Mouse (Mus musculus) gastrocnemius, adult 2 months (tissue): ENCODE results near the gene Gstz1. TPM values are rescaled to one million over a fixed set of nuclear protein-coding genes. Genes with fewer than 3 reads are reported as not detected.
"Not testable (repeated sequence)": the region's sequence is repeated elsewhere in the genome, so short reads cannot be mapped to it uniquely, and the experiment has no call there.

ENCODE experiments used
- DNase-seq: peaks from one replicate; pipeline ENCODE4 v3.0.0; 2022
- H3K27ac ChIP-seq: fragments of 200-600 bp; 2 replicates; pipeline ENCODE4 v1.8.1; 2022; ENCODE audit warnings: mild to moderate bottlenecking
- H3K4me3 ChIP-seq: fragments of 200-600 bp; 2 replicates; pipeline ENCODE4 v1.8.1; 2022; ENCODE audit warnings: mild to moderate bottlenecking, moderate library complexity
- CTCF ChIP-seq: fragments of 200-600 bp; IDR thresholded peaks from 2 replicates; pipeline ENCODE4 v1.8.1; 2022; ENCODE audit warnings: antibody characterized with exemption, mild to moderate bottlenecking, moderate library complexity
- intact Hi-C: fragments of 180-260 bp; cut with DNase I; formaldehyde crosslinking; loops from one replicate; pipeline ENCODE4 v1.15.1; 2025
- total RNA-seq, 2 experiments: library from RNA; stranded (reverse); gene quantifications; 2 replicates each; pipeline ENCODE4 v1.2.3; 2021

Gstz1 gene
- total RNA-seq, 2 experiments from 2014 or later, result 33.1 to 40.2 TPM

DNA sequence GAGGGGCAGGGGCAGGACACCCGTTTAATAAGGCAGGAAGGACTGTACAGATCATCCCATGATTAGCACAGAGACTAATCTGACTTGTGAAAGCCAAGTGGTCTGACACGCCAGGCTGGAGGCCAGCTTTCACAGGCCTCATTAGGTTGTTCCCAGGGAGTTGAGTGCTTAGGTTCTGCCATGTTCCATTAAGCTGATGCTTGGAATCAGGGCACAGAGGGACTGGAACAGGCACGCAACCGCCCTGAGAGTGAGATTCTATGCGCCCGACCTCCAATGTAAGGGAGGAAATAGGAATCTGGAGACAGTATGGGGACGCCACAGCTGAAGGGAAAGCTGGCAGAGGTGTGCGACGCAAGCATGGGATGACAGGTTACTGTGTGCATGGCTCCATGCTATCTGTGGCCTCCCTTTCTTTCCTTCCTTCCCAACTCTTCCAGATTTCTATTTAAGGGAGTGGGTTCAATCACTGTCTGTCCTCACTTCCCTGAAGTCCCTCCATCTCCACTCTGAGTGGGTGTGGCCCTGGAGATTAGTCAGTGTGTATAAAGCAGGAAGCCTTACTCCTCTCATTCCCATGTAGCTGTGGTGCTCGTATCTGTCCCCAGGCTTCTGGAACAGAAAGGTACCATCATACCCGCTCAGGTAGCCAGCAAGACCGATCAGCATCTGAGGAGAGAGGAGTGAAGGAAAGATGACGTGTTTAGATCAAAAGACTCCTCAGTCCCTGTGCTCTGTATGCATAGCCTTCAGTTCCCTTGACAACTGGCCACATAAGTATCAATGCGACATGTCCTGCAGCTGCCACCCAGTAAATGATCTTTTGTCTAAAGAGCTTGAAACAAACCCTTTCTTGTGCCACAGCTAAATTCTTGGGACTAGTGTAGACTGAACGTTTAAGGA is 9.3 kb upstream of the Gstz1 start:
- H3K27ac ChIP-seq, result no peak overlapping the region

DNA sequence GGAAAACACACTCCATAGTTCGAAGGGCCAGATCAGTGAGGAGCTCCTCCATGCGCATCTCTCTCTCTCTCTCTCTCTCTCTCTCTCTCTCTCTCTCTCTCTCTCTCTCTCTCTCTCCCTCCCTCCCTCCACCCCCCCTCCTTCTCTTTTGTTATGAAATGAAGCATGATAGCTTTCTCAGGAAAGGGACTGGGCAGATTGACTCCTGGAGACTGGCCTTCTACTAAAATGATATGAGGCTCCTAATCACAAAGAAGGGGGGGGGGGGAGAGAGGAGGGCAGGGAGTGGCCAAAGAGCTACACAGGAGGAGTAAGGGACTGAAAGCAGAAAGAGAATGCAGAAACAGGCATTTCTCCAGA is 8.6 kb upstream of the Gstz1 start:
- TF ChIP-seq CTCF, result no peak
- DNase-seq, result no peak

More for the DNA sequence above, 9.3 kb upstream of the Gstz1 start:
- intact Hi-C loops, result loop anchor here (10.0 kb wide), 1 partner anchor 197 kb away; no protein-coding TSS in a partner anchor
- no peak for TF ChIP-seq CTCF
- DNase-seq, result no peak
- H3K4me3 ChIP-seq, result no peak overlapping the region

DNA sequence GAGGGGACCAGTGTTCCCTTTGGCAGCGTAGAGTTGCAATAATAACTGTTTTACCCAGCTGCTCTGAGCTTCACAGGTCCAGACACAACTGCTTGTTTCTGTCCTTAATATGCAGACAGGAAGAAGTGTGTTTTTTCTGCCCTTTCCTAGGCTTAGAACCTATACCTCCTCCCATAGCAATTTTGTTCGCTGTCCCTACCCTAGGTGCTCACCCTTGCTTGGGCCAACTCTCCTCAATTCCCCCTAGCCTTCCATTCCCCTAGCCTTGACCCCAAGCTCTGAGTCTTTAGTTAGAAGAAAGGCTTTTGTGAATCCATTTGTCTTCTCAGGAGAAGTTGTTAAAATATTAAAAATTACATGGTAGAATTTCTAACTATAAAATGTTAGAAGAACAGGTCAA is 8.2 kb upstream of the Gstz1 start:
- DNase-seq, result no peak
- no peak for TF ChIP-seq CTCF
- intact Hi-C loops, result loop anchor here (10.0 kb wide), 1 partner anchor 196 kb away; no protein-coding TSS in a partner anchor
- no peak overlapping the region for H3K4me3 ChIP-seq
- no peak overlapping the region for H3K27ac ChIP-seq

More for the DNA sequence above, 8.6 kb upstream of the Gstz1 start:
- H3K4me3 ChIP-seq, result no peak overlapping the region
- no peak overlapping the region for H3K27ac ChIP-seq
- intact Hi-C loops, result loop anchor here (10.0 kb wide), 1 partner anchor 196 kb away; no protein-coding TSS in a partner anchor

DNA sequence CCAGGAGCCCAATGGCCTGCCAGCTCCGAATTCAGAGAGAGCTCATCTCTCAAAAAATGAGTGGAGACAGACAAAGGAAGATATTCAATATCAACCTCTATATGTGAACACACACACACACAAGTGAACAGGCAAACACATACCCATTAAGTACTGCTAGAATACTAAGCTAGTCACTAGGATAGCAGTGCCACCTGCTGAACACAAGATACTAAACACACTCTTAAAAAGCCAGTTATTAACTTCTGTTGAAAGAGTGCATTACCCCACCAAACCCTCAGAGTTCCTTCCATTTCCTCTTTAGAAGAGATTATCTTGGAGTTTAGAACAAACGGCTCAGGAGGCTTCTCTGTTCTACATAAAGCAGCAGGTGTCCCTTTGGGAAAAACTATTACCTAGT is 4.8 kb upstream of the Gstz1 start:
- DNase-seq, result no peak
- intact Hi-C loops, result no loop called here
- Histone ChIP-seq H3K4me3 (no peak overlapping the region), H3K27ac (no peak overlapping the region)
- TF ChIP-seq CTCF, result no peak

DNA sequence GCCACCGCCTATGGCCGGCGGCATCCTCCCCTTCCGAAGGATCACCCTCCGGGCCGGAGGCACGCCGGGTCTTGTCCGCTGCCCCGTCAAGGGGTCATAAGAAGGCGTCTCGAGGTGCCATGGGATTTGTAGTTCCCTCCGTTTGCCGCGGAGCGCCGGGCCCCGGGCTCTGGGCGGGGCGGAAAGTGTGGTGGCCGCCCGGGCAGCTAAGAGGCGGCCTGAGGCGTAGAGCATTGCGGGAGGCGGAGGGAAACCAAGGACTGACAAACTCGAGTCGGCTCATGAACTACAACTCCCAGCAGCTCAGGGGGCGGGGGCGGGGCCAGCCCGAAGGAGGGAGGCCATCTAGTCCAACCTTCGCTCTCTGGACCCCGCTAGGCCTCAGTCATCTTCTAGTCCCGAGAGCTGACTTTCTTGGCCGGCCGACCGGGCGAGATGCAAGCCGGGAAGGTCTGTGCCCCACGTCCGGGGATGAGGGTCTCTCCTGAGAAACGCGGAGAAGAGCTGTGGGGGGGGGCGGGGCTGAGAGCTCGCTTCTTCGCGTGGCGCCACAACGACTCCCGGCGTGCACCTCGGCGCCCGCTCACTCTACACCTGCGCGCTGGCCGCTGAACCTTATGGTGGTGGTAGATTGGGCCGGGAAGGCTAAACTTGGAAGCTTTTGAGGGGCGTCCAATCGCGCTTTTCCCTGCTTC is 577 bp downstream of the Gstz1 start, which contains the start of gene Pomt2:
TSS of gene Pomt2 (minus strand) at position 574 of the 695 bp plus-strand sequence.
- intact Hi-C loops, result loop anchor here (2.0 kb wide), 1 partner anchor 119 kb away; the partner anchor contains the start of genes Ahsa1 and Vipas39
- Histone ChIP-seq H3K27ac (peak within 1 kb of the TSS; percentile 91), H3K4me3 (peak within 1 kb of the TSS; percentile 100)
- DNase-seq, result peak; percentile 96
- no peak; the same call in 1 of the 2 replicates for TF ChIP-seq CTCF

DNA sequence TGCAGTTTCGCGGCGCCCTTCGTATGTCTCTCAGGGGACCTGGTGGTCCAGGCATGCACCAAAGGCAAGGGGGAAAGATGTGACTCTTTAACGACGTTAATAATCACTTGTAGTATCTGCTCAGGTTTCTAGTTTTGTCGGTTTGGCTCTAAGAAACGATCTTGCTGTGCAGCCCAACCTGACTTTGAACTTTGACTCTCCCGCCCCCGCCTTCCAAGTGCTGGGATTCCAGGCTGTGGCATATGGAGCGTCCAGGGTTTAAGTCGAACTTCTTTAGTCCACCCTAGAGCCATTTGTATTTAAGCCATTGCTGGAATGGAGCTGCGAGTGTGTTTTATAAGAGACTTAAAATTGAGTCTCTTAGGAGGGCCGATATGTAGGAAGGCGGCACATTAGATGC is 1.2 kb downstream of the Gstz1 start:
- TF ChIP-seq CTCF, result no peak
- intact Hi-C loops, result no loop called here
- peak overlapping the region; percentile 91 for H3K27ac ChIP-seq
- H3K4me3 ChIP-seq, result peak overlapping the region; percentile 100
- DNase-seq, result no peak

DNA sequence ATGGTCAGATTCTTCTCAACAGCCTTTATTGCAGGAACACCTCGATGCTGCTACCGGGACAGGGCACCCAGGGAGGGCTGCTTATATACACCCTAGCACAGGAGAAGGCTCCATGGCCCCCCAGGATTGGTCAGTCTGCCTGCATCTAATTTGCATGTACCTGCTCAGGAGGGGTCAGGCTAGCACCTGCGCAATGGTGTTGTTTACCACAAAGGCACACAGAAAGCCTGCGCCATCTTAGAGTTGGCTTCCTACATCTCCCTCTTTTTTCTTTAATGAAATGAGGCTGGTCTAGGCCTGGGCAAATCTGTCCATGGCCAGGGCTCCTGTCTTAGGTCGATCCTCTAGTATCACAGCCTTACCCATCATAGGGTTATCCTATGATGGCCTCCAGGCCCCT is 2.5 kb downstream of the Gstz1 start:
- Histone ChIP-seq H3K4me3 (no peak overlapping the region), H3K27ac (no peak overlapping the region)
- intact Hi-C loops, result no loop called here
- DNase-seq, result no peak
- no peak for TF ChIP-seq CTCF

DNA sequence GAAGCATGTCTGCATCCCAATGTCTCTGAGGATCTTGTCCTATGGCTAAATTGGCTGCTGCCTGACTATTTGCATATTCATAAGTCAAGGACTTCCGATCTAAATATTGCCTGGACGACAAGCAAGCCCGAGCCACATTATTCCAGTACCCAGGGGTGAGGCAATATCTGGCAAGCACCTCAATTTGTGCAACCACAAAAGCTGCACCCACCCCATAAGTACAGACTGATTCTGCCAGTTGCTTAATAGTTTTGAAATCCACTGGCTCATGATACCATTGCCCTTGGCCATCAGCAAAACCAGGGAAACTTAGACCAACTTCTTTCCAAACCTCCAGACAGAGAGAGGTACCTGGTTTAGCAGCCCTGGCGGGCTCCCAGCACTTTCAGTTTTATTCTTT is 7.5 kb downstream of the Gstz1 start:
- intact Hi-C loops, DNase-seq, H3K27ac ChIP-seq, H3K4me3 ChIP-seq: not testable (repeated sequence)

DNA sequence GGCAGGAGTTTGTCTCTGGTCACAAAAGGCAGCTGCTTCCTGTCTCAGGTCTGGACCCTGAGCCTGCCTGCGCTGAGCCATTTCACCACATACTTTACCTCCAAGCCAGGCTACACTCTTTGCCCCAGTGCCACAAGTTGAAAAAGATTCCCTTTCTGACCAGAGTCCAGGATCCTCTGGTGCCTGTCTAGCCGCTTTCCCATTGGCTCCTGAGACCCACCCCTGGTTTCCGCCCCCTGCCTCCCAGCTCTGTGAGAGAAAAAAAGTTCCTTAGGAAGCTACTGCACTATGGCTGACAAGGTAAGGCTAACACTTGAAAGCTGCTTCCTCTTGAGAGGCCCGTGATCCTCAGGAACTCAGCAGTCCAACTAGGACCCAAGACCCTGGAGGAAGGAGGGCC is 10.4 kb downstream of the Gstz1 start:
- no peak for DNase-seq
- TF ChIP-seq CTCF, result no peak
- intact Hi-C loops, result no loop called here
- Histone ChIP-seq H3K27ac (no peak overlapping the region), H3K4me3 (no peak overlapping the region)

DNA sequence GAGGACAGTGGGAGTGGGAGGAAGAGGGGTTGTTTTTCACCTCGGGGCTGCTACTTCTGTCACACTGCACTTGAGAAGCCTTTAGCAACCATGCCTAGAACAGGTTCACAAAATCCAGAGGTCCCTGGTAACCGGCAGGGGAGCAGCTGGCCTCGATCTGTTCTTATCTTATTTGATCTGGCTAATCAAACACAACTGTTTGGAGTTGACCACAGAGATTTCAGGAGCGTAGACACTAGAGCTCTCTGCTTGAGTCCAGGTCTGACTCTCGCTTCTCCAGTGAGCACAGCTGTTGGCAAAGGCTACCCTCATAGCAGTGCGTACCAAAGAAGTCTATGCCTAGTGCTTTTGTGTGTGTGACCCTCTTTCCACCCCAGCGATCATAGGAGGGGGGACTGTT is 11.1 kb downstream of the Gstz1 start:
- Histone ChIP-seq H3K27ac (no peak overlapping the region), H3K4me3 (no peak overlapping the region)
- DNase-seq, result no peak
- no peak for TF ChIP-seq CTCF
- intact Hi-C loops, result no loop called here

DNA sequence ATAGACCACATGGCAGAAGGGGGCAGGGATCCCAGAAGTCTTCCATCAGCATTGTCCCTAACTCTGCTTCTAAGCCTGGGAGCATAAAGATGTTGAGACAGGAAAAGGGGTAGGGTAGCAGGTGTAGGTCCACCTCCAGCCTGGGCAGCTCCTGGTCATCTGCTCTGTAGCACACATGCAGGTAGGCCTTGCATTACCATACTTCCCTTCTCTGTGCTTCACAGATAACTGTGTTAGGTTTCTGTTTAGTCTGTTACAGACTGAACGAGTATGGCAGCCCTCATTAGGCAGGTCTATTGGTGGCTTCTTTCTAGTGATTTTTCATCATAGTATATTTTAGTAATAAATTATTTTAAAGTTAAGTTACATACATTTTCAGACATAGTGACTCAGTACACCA is 13.3 kb downstream of the Gstz1 start:
- Histone ChIP-seq H3K27ac (no peak overlapping the region), H3K4me3 (no peak overlapping the region)
- intact Hi-C loops, result no loop called here
- DNase-seq, result no peak
- no peak for TF ChIP-seq CTCF

DNA sequence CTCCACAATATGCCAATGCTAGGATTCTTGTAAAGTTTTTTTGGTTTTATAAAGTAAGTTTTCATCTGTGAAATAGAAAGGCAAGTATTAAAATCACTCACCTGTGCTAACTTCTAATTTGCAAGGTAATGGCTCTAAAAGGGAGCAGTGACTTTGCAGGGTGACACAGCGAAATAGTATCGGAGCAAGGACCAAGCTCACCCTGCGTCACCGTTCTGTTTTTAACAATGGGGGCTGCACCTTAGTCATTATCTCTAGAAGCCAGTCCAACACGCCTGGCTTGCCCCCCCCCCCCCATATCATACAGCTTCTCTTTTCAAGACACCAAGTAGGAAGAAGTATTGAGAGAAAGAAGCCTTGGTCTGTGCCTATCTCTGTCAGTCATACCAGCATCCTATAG is 13.8 kb downstream of the Gstz1 start:
- TF ChIP-seq CTCF, result no peak
- DNase-seq, result no peak
- Histone ChIP-seq H3K4me3 (no peak overlapping the region), H3K27ac (no peak overlapping the region)
- intact Hi-C loops, result no loop called here
